Mouse (Mus musculus) heart, embryonic 10.5 days (tissue): ENCODE data around the gene Itgb8. TPM values are rescaled to one million over a fixed set of nuclear protein-coding genes. Genes with fewer than 3 reads are reported as not detected.
A peak's percentile ranks its signal among the peaks of the same experiment; 100 is the strongest.

ENCODE experiments used
- DNase-seq: peaks from one replicate; pipeline ENCODE4 v3.0.0-alpha.2; 2017; ENCODE audit warnings: low spot score
- H3K27ac ChIP-seq: fragments of 300-500 bp; sonication (generic); 2 replicates; pipeline ENCODE4 v1.5.1; 2016; ENCODE audit warnings: mild to moderate bottlenecking
- H3K27me3 ChIP-seq: fragments of 300-500 bp; sonication (generic); 2 replicates; pipeline ENCODE4 v1.6.1; 2016; ENCODE audit warnings: mild to moderate bottlenecking; ENCODE audit not compliant: poor library complexity, insufficient read depth, severe bottlenecking
- H3K36me3 ChIP-seq: fragments of 300-500 bp; sonication (generic); 2 replicates; pipeline ENCODE4 v1.6.1; 2016; ENCODE audit warnings: mild to moderate bottlenecking, moderate library complexity
- H3K4me1 ChIP-seq: fragments of 300-500 bp; sonication (generic); 2 replicates; pipeline ENCODE4 v1.6.1; 2016; ENCODE audit warnings: mild to moderate bottlenecking
- H3K4me3 ChIP-seq: fragments of 300-500 bp; sonication (generic); 2 replicates; pipeline ENCODE4 v1.5.1; 2016; ENCODE audit warnings: mild to moderate bottlenecking, moderate library complexity
- H3K9me3 ChIP-seq: fragments of 300-500 bp; sonication (generic); 2 replicates; pipeline ENCODE4 v1.6.1; 2016; ENCODE audit warnings: mild to moderate bottlenecking, moderate library complexity
- WGBS: fragments of 180-500 bp; shearing (Covaris S2); methylation state at CpG from one replicate; pipeline ENCODE4 v1.1.7; 2016; 5-methylcytosine and 5-hydroxymethylcytosine counted together
- polyA plus RNA-seq: library from polyadenylated mRNA; unstranded; fragments of >200 nt; fragmentation: Nextera tagmentation; extraction: Ambion mirVana; gene quantifications from 2 replicates; pipeline ENCODE4 v1.2.1, GENCODE M21; 2016

Itgb8 gene
- 4.3 and 4.4 TPM in 2 replicates for polyA plus RNA-seq

DNA sequence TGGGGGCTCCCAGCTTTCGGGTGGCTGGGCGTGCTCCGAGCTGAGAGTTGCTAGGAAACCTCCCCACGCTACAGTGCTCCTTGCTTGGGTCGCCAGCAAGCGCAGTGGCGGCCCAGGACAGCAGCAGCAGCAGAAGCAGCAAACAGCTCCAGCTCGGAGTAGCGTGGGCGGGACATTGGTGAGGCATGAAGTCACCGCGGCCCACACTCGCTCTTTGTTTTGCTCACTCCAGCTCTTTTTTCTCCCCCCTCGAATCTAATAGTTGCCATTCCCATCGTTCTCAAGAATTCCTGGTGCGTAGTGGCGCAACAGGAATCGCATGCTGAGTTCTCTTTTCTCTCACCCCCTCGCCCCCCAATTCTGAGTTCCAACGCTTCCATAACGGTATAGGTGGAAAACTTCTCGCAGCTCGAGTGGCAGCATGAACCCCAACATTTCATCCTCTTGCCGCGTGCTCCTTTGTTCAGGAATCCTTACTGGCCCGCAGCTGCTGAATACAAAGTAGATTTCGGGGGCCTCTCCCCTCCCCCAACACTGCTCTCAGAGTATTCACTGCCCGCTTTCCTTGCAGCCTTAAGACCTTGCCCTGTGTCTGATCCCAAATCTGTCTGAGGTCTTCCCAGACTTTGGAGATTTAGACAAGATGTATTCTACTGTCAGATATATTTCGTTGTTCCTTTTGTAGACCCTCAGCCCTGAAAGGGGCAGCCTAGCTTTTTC, at the start of gene Itgb8:
Gene Itgb8, minus strand, starts transcription at position 107 of the 720 bp plus-strand sequence.
- peak within 1 kb of the TSS; percentile 64 for H3K4me3 ChIP-seq
- H3K36me3 ChIP-seq = no peaks in the 10 kb centered on the region
- H3K27ac ChIP-seq = peak within 1 kb of the TSS; percentile 91
- peaks cover 15% of the 10 kb centered on the region for H3K4me1 ChIP-seq
- H3K9me3 ChIP-seq = no peaks in the 10 kb centered on the region
- WGBS = under 1% methylated on average over 29 of the region's 29 CpGs
- H3K27me3 ChIP-seq = no peaks in the 10 kb centered on the region
- peak; percentile 93 for DNase-seq

DNA sequence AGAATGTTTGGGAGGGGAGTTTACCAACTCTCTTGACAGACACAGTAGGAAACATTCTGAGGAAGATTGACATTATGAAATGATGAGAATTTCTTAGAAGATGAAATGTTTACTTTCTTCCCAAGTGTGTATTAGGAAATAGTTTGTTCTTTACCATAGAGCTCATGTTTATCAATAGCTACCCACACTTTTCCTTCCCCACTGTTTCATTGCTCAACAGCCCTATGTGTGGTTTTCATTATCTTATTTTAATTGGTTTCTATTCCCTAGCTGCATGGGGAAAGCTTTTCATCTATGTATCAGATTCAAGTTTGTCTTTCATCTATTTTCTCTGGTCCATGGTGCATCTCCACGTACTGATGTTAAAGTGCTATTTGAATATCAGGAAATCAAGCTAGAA, 37.7 kb upstream of the Itgb8 start:
- Histone ChIP-seq H3K36me3 (no peaks in the 10 kb centered on the region), H3K9me3 (no peaks in the 10 kb centered on the region), H3K4me1 (no peaks in the 10 kb centered on the region), H3K4me3 (no peak overlapping the region), H3K27ac (no peak overlapping the region), H3K27me3 (no peaks in the 10 kb centered on the region)
- WGBS = 71% methylated on average over 1 of the region's 1 CpGs
- DNase-seq = no peak

DNA sequence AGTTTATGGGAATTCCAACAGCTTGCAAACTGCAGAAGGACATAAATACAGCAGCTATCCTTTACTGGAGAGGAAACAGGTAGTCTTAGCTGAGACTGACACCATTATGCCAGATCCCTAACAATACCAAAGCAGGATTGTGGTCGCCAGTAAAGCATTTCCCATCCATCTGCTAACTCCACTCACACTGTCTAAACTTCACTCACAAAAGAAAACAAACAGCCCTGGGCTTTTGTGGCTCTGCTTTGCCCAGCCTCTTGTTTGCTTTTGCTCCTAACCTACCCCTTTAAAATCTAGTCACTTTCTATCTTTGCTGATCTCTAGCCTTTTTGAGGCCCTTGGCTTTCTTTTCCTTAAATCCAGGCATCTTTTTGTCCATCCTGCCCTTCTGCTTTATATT, 35.0 kb upstream of the Itgb8 start:
- Histone ChIP-seq H3K27ac (no peak overlapping the region), H3K27me3 (no peaks in the 10 kb centered on the region), H3K9me3 (no peaks in the 10 kb centered on the region), H3K36me3 (no peaks in the 10 kb centered on the region), H3K4me1 (no peaks in the 10 kb centered on the region), H3K4me3 (no peak overlapping the region)
- 4% methylated on average over 1 of the region's 1 CpGs for WGBS
- no peak for DNase-seq

DNA sequence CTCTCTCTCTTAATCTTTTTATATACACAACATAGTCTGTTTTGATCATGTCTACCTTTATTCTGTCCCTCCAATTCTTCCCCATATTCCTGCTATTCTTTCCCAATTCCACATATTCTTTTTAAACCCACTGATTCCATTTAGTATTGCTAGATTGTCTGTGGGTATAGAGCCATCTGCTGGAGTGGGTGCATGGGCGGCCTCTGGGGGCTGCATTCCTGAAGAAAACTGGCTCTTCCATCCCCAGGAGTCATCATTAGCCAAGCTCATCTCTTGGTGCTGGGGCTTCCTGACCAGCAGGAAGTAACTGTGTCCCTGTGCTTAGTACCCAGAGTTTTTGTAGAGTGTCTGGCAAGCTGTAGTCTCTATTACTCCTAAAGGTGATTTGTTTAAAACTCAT, 33.4 kb upstream of the Itgb8 start:
- 63% methylated on average over 1 of the region's 1 CpGs for WGBS
- DNase-seq = no peak
- H3K4me3 ChIP-seq = no peak overlapping the region
- H3K27me3 ChIP-seq = no peaks in the 10 kb centered on the region
- H3K4me1 ChIP-seq = no peaks in the 10 kb centered on the region
- no peaks in the 10 kb centered on the region for H3K36me3 ChIP-seq
- H3K9me3 ChIP-seq = no peaks in the 10 kb centered on the region
- H3K27ac ChIP-seq = no peak overlapping the region

DNA sequence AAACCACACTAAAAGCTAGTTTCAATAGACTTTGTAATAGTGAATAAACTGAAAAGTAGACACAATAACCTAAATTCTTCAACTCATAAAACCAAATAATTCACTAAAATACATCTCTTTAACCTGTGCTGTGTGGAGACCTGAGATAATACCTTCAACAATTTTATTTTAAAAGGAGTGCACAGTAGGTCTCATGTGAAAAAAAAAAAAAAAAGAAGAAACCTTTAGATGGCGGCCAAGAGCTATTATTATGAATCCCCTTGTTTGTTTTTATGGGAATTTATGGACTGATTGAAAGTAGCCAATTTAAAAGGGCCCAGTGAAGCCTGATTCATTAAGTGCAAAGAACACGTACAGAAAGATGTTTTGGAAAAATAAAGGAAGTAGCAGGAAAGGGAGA, 31.4 kb upstream of the Itgb8 start:
- Histone ChIP-seq H3K36me3 (no peaks in the 10 kb centered on the region), H3K4me3 (no peak overlapping the region), H3K9me3 (no peaks in the 10 kb centered on the region), H3K27me3 (no peaks in the 10 kb centered on the region), H3K27ac (no peak overlapping the region), H3K4me1 (no peaks in the 10 kb centered on the region)
- 70% methylated on average over 2 of the region's 2 CpGs for WGBS
- DNase-seq = no peak

DNA sequence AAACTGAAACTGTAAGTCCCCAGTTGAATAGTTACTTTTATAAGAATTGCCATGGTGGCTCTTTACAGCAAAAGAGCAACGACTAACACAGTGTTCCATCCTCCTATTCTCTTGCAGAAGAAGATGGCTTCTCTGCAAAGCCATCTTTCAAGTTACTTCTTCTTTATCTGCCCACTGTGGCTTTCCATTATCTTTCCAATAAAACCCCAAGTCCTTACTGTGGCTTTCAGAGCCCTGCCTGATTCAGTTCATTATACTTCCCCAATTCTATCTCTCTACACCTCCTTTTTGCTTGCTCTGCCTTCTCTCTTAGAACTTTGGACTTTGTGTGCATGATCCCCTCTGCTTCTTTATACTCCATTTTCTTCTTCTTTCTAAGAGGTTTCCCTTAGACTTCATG, 30.1 kb upstream of the Itgb8 start:
- Histone ChIP-seq H3K4me3 (no peak overlapping the region), H3K36me3 (no peaks in the 10 kb centered on the region), H3K27me3 (no peaks in the 10 kb centered on the region), H3K27ac (no peak overlapping the region), H3K4me1 (no peaks in the 10 kb centered on the region), H3K9me3 (no peaks in the 10 kb centered on the region)
- WGBS = 70% methylated on average over 1 of the region's 1 CpGs
- no peak for DNase-seq

DNA sequence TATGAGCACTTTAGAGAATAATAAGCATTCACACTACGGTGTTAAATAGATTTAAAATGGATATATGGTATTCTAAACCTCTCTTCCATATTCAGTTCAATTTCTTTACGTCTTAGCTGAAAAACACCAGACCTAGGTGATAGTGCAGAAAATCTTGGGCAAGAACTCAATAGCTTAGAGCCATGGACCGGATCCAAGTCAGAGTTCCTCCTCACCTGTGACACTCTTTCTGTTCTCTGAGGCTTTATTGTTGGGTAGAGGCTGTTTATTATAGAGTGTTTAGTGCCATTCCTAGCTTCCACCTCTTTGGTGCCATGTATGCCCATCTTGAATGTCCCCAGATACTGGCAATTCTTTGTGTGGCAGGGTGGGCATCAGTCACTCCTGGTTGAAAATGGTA, 25.9 kb upstream of the Itgb8 start:
- DNase-seq = no peak
- 84% methylated on average over 3 of the region's 3 CpGs for WGBS
- H3K9me3 ChIP-seq = no peaks in the 10 kb centered on the region

DNA sequence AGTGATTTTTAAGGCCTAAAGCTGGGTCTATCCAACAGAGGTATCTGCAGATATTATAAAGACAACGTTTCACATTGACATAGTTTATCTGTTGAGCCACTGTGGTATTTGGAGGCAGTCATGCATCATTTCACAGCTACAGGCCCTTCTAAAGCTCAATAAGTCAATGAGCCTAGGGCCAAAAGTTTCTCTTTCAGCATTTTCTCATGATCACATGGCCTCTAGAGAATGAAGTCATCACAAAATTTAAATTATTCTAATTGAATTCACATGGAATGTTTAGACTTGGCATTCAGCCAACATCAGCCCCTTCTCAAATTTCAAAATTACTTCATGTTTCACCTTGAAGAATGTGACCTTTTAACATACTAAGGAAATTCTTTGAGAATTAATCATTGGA, 10.0 kb upstream of the Itgb8 start:
- DNase-seq = no peak
- Histone ChIP-seq H3K36me3 (no peaks in the 10 kb centered on the region), H3K4me3 (no peak overlapping the region), H3K27ac (no peak overlapping the region), H3K4me1 (no peaks in the 10 kb centered on the region), H3K9me3 (no peaks in the 10 kb centered on the region), H3K27me3 (no peaks in the 10 kb centered on the region)
- WGBS = 59% methylated on average over 1 of the region's 1 CpGs

More for the DNA sequence above, 25.9 kb upstream of the Itgb8 start:
- Histone ChIP-seq H3K4me1 (no peaks in the 10 kb centered on the region), H3K4me3 (no peak overlapping the region), H3K27me3 (no peaks in the 10 kb centered on the region), H3K36me3 (no peaks in the 10 kb centered on the region), H3K27ac (no peak overlapping the region)

DNA sequence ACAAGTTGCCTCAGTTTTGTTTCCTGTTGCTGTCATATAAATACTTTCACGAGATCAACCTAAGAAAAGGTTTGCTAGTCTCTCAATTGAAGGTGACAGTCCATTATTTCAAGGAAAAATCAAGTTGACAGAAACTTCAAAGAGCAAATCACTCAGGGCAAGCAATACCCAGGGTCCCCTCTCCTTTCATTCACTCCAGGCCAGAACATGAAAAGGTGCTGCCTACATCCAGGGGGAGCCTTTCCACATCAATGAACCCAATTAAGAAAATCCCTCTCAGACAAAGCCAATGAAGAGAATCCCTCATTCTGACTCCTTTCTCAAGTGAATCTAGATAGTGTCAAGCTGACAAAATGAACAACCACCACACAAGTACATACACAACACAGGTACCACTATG, 2.5 kb upstream of the Itgb8 start:
- Histone ChIP-seq H3K4me3 (no peak overlapping the region), H3K4me1 (peaks cover 15% of the 10 kb centered on the region), H3K27ac (no peak overlapping the region), H3K36me3 (no peaks in the 10 kb centered on the region), H3K27me3 (no peaks in the 10 kb centered on the region), H3K9me3 (no peaks in the 10 kb centered on the region)
- 77% methylated on average over 1 of the region's 1 CpGs for WGBS
- no peak for DNase-seq

DNA sequence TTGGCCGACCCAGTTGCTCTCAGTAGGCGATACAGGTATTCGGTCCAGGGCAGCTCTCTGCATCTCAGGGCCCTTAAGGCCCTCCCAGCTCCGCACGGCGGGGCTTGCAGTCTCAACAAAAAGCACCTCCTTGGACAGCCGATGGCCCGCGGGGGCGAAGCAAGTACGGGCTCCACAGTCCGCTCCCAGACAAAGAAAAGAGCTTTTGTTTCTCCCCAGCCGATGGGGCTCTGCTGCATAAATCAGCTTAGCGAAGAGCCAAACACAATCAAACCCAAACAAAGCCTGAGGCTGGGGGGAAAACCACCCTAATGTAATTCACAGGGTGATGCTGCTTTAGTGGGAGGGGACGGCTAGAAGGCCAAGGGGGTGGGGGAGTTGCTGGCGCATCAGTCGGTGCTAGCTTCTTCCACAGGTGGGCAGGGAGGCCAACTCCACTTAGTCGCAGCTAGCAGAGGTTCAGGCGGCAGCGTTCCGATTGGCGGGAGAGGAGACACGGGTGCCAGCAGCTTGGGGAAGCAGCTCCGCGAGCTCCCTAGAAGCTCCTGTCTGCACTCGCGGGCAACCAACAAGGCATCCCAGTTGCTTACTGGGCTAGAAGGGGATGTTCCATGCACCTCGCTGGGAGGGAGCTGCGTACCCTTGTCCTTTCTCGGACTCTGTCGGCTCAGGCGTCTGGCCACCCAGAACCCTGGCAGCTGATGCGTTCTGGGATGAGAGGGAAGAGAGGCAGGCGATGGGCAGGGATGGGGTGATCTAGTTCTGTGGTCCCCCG, 494 bp downstream of the Itgb8 start:
- H3K9me3 ChIP-seq = no peaks in the 10 kb centered on the region
- peaks cover 15% of the 10 kb centered on the region for H3K4me1 ChIP-seq
- peak overlapping the region; percentile 91 for H3K27ac ChIP-seq
- no peaks in the 10 kb centered on the region for H3K36me3 ChIP-seq
- peak; percentile 86 for DNase-seq
- peak overlapping the region; percentile 64 for H3K4me3 ChIP-seq
- under 1% methylated on average over 35 of the region's 35 CpGs for WGBS
- no peaks in the 10 kb centered on the region for H3K27me3 ChIP-seq

DNA sequence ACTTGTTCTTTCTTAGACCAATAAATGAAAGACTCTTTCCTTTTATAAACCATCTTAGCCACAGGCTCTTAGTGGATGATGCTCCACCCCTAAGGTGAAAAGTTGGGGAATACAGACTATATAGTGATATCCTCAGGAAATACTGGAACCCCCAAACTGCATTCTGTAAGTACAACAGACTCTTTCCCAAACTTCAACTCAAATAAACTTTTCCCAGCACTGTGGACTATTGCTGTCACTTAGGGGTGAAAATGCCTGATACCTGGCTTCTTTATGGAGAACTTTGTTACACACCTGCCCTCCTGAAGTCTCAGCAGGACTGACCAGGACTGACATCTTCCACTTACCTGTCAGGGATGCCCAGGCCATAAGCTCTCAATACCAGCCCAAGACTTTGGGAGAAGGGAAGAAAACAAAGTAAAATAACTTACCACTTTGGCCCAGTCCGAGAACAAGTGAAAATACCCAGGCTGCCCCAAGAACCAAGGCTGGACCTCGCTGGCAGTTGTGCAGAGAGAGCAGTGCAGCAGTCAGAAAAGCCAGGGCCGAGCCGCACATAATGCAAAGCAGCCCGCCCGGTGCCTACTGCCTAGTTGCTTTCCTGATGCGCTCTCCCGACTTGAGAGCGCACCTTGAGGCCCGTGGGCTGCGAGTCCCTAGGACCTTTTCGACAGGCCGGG, 1.2 kb downstream of the Itgb8 start:
- WGBS = 2% methylated on average over 13 of the region's 13 CpGs
- H3K9me3 ChIP-seq = no peaks in the 10 kb centered on the region
- peak overlapping the region; percentile 64 for H3K4me3 ChIP-seq
- no peaks in the 10 kb centered on the region for H3K36me3 ChIP-seq
- DNase-seq = no peak
- H3K27ac ChIP-seq = peak overlapping the region; percentile 91
- H3K4me1 ChIP-seq = peaks cover 15% of the 10 kb centered on the region
- no peaks in the 10 kb centered on the region for H3K27me3 ChIP-seq

DNA sequence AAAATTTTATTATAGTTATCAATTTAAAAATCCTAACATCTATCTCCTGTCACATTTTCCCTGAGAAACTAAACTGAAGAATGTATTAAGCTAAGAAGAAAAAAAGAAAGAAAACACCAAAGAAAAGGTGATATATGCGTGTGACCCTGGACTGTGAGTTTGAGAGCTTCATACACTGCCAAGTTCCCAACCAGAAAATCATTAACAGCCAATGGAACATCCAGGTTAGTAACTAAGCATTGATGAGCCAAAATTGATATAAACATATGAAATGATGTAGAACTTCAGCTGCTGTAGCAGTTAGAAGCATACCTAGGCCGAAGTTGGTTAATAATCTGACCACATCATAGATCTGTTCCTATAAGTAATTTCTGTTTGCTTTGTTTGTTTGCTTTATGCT, 6.8 kb downstream of the Itgb8 start:
- Histone ChIP-seq H3K4me1 (no peaks in the 10 kb centered on the region), H3K4me3 (no peak overlapping the region), H3K36me3 (no peaks in the 10 kb centered on the region), H3K27ac (no peak overlapping the region), H3K9me3 (no peaks in the 10 kb centered on the region), H3K27me3 (no peaks in the 10 kb centered on the region)
- WGBS = 85% methylated on average over 2 of the region's 2 CpGs
- DNase-seq = no peak

DNA sequence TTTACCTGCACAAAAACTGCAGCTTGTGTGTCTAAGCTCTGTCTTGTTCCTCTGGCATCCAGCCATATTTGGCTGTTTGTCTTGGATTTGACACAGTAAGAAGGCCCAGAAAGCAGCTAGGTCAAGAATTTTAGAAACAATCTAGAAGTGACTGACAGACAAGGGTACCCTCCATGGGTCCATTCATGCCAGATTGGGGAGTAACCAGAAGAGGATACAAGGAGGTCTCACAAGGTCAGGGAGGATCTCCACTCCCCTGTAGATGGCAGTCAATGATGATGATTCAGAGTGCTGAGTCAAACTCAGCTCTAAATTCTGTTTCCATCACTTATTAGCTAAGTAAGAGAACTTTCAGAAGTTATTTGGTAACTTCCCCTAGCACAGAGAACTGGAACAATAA, 8.2 kb downstream of the Itgb8 start:
- DNase-seq = no peak
- Histone ChIP-seq H3K4me3 (no peak overlapping the region), H3K9me3 (no peaks in the 10 kb centered on the region), H3K4me1 (no peaks in the 10 kb centered on the region), H3K36me3 (no peaks in the 10 kb centered on the region), H3K27me3 (no peaks in the 10 kb centered on the region), H3K27ac (no peak overlapping the region)
